Mouse (Mus musculus) Muller cell, postnatal 12 days (primary cell): ENCODE measurements around the gene Pla2g4e.
A peak's percentile ranks its signal among the peaks of the same experiment; 100 is the strongest.
"Not testable (repeated sequence)": the region's sequence is repeated elsewhere in the genome, so short reads cannot be mapped to it uniquely, and the experiment has no call there.

Source experiments
- DNase-seq: peaks from one replicate; pipeline ENCODE4 v3.0.0-alpha.2; 2015; ENCODE audit errors: inconsistent ontology term

Gene Pla2g4e

DNA sequence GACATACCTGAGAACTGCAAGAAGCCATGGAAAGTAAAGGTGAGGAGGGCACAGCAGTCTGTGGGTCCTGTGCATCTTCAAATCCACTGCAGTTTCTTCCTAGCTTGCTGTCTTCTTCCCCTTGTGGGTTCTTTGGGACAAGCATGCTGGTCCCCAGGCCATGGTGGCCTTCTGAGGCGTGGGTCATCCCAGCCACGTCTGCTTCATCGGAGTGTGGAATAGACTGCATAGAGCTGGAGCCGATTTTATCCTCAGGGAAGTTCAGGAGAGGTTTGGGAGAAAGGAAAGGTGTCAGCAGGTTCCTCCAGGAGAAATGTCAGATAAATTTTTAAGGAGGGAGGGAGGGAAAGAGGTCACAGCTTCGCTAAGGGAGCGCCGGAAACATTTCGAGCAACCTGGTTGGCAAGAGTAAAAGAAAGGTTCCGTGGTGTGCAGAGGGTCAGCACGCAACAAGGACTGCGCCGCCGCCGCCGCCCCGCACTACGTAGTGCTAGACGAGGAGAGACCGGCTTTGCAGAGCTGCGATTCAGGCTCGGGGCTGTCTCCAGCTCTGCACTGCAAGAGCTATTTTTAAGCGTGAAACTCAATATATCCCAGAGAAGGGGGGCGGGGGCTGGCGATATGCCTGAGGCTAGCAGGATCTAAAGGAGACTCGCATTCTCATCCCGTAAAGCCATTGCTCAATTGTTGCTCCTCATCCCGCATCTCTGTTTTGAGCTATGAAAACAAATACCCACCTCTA, at the start of gene Pla2g4e:
TSS of gene Pla2g4e (minus strand) at position 657 of the 742 bp plus-strand sequence.
- peak; percentile 60 for DNase-seq

DNA sequence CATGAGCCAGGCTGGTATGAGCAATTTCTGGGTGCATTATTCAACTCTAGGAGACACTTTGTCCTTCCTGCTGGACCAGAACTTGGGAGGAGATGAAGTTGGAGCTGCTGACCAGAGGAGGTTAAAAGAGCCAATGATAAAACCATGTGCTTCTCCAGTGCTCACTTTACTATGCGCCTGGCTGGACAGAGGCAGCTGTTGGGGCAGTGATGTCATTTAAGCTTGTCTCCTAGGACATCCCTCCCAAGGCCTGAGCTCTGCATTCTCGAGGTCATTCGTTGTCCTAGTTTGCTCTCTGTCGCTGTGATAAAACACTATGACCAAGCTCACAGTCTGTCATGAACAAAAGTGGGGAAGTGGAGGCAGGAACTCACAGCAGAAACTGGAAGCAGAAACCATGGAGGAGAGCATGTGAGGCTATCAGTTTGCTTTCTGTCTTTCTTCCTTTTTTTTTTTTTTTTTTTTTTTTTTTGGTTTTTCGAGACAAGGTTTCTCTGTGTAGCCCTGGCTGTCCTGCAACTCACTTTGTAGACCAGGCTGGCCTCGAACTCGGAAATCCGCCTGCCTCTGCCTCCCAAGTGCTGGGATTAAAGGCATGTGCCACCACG, 46.4 kb upstream of the Pla2g4e start:
- no peak for DNase-seq

DNA sequence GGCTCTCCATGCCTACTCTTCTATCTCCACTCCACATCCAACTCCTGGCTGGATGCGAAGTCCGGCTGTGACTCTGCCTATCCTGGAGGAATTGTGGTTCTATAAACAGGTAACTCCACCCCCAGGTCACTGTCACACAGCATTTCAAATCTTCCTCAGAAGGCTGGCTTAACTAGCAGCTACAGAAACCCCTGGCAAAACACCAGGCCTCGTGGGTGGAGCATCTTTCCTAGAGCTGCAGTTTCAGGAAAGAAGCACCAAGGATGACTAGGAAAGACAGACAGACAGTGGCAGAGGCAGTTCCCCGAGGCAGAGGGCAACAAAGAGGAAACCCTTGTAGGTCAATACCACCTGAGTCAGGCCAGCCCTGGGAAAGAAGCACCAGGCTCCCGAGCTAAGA, 43.9 kb upstream of the Pla2g4e start, which contains the start of gene Pla2g4d:
TSS of gene Pla2g4d (minus strand) at position 203 of the 400 bp plus-strand sequence.
- DNase-seq: no peak

DNA sequence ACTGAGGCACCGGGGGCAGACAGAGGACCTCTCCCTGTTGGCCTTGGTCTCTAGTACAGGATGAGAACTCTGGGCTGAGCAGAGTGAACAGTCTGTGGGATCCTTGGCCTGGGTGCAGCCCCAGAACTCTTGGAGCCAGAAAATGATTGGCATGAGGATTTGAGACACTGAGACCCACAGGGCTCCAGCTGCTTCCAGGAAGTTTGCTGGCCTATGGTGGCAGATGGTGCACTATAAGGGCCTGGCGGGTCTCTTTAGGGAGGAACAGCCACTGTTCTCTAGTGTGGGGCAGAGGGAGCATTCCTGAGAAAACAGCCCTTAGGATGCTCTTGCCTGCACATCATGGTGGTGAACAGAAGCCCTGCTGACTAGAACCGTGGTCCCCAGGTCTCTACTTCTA, 43.3 kb upstream of the Pla2g4e start:
- DNase-seq: no peak

DNA sequence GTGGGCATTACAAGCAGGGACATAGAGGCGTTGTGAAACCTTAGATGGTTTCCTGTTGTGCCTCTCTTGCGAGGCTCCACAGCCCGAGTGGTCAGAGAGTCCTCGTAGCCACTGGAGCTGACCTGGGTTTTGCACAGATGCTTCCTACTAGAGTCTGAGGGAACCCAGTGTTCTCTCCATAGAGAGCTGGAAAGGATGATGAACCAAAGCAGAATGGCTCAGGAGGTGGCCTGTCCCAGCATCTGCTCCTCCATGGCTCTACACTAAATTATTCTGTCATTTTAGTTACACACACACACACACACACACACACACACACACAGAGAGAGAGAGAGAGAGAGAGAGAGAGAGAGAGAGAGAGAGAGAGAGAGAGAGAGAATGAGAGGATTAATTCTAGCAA, 40.5 kb upstream of the Pla2g4e start:
- DNase-seq: no peak

DNA sequence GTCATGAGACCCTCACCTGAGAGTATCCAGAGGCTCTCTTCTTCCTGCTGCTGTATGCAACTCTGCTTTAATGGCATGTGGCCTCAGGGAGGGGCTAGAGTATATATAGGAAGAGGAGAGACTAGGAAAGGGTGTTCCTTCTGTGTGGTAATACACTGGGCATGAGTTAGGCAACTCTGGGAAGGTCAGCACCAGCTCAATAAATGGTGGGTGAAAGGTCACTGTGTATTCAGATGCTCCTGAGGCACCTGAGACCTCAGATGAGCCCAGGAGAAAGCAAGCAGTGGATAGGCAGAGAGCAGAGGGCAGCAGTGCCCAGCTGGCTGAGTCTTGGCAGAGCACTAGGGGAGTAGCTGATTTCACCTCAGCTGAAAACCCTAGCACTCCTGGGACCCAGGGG, 39.6 kb upstream of the Pla2g4e start:
- DNase-seq: no peak

DNA sequence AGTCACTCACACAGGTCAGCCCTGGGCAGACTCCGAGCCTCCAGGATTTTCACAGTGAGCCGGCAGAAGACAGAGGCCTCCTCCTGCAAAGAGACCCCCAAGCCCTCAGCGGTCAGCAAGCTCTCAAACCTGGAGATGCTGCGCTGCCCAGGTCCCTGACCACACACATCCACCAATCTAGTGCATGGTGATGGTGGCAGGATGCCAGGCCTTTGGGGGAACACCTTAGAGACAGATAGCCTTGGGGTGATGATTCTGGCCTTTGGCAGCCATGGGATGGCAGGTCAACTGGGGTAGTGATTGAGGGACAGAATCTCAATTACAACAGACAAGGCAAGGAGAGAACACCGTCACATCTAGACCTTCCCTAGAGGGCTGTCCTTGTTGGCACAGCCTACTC, 39.0 kb upstream of the Pla2g4e start:
- no peak for DNase-seq

DNA sequence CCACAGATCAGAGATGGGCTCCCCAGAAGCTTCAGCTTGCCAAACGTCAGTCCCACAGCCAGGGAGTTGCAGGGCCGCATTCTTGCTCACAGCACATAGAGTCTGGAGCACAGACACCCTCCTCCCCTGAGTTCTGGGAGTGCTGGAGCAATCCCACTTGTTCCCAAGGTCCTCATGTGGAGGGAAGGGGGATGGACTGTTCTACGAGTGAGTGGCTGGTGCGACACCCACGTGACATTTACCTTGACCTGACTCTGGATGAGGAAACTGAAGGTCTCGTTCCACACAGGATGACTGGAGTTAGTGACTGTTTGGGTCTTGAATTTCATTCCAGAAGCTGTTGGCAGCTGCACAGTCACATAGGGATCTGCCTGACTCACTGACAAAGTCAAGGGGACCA, 38.4 kb upstream of the Pla2g4e start:
- DNase-seq: no peak

DNA sequence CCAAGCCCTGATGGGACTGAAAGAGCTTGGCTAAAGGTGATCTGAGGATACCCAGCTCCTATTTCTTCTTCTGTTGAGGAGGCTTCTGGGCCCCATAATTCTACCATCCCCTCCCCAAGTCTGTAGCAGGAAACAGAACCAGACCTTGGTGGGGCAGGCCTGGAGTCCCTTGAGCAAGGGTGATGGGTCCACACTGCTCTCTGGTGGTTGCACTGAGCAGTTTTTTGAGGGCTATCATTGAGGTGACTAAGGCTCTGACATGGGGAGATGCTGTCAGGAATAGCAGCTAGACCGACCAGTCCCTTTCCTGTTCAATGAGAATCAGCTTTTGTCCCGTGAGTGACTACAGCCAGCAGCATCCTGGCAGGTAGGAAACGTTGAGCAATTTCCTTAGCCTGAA, 36.1 kb upstream of the Pla2g4e start:
- DNase-seq: no peak

DNA sequence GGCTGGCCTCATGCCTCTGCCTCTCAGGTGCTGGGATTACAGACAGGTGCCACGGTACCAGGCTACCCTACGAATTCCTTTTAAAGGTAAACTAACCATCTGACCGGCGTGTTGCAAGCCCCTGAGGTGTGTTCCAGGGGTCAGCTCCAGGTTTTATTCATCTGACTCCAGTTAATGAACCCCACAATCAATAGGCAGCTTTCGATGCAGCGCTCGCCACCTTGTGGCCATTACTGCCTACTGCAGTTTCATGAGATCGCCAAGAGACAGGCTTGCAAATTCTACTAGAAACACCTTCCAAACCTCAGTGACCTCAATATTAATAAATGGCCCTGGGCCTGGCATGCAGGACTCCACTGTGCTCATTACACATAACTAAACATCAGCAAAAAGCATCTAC, 34.8 kb upstream of the Pla2g4e start:
- peak; percentile 25 for DNase-seq

DNA sequence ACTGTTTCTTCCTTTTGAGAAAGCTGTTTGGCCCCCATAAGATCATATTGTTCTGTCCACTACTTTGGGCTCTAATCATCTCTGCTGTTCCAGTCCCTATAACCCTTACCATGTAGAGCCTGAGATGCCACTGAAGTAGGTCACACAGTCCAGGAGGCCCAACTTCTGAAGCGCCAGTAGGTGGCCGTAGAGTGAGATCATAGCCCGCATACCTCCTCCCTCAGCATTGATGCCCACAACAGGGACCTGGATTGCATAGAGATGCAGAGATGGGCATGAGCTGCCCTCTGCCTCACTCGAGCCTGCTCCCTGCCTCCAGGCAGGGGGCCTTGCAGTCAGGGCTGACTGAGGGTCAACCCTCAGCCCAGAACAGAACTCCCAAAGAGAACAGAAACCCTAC, 31.8 kb upstream of the Pla2g4e start:
- DNase-seq: no peak

DNA sequence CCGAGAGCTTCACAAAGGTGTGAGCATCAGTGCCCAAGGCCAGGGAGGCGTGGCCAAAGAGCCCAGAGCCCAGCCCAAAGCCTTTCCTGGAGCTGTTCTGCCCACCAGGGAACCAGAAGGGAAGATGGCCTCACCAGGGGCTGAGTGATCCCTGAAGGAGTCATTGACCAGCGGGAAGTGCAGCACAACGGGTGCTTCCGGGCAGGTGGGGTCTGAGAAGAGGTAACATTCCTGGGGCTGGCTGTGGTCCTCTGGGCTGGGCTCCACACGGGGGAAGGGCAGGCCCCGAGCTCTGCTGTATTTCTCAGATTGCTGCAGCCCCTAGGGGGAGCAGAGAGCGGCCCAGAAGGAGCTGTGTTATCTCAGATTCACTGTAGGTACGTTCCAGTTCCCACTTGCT, 23.5 kb upstream of the Pla2g4e start:
- no peak for DNase-seq

DNA sequence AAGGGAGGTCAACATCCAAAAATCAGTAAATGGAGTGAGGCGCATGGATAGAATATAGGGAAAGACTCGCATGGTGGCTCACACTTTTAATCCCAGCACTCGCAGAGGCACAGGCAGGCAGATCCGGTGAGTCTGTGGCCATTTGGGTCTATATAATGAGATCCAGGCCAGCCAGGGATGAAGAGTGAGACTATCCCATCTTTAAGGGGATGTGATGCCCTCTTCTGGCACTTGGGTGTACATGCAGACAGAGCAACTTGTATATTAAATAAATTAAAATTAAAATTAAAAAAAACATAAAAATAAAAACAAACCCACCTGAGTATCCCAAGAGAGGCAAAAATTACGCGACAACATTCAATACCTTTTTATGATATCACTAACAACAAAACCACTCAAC, 20.4 kb upstream of the Pla2g4e start:
- DNase-seq: no peak

DNA sequence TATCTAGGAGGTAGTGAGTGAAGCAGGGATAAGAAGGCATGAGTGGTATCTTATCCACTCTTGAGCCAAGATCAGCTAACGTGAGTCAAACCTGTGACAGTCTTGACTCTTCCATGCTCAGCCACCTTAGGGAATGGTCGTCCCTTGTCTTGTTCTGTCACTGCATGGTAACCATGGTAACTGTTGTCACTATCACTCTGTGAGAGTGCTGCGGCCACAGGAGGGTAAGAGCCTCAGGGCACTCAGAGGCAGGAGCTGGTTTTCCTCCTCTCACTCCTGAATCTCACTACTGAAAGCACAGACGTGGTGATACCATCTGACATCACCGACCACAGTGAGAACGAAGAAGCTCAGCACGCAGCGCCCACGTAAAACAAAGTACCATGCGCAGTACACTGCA, 19.7 kb upstream of the Pla2g4e start:
- no peak for DNase-seq

DNA sequence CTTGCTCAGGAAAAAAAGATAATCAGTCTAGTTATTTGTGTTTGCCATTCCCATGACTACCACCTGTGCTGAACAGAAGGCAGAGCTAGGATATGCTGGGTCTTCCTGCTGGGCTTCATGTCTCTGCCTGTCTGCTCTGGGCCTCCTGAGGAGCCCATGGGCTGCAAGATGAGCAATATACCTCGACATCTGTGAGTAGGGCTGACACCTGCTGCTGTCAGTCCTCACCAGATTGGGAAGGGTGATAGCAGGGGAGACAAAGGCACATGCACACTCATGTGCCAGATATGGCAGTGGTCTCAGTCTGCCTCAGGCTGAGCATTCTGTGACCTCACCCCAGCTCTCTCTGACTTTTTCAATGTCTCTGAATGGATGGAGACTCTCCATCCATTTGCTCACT, 17.7 kb upstream of the Pla2g4e start:
- no peak for DNase-seq

DNA sequence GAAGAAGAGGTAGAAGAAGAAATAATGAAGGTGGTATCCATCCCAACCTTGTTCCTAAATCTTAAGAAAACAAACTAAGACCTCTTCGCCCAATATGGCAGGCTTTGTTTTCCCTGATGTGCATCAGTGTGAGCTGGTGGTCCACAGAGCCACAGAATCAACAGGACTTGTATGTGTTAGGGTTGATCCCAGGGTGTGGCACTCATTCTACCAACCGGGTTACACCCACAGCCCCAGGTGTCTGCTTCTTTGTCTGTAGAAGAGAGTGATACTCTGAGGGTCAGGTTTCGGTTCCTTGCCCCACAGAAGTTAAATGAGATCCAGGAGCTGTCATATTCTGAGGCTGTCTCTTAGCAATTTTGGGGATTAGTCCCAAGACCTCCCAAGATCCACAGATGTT, 16.2 kb upstream of the Pla2g4e start:
- DNase-seq: no peak

DNA sequence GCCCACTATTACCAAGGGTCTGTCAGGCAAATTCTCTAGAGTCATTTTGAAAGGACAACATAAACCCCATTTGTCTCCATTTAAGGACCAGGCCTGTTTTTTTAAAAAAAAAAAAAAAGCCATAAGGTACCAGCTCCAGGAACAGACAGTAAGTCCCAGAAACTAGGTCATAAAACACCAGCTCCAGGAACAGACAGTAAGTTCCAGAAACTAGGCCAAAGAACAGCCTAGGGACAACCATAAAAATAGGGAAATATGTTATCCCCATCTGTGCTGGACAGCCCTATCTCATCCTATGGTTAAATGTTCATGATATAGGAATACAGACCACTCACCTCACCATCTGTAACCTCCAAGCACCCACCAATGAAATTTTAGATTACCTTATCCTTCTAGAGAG, 11.1 kb upstream of the Pla2g4e start:
- no peak for DNase-seq

DNA sequence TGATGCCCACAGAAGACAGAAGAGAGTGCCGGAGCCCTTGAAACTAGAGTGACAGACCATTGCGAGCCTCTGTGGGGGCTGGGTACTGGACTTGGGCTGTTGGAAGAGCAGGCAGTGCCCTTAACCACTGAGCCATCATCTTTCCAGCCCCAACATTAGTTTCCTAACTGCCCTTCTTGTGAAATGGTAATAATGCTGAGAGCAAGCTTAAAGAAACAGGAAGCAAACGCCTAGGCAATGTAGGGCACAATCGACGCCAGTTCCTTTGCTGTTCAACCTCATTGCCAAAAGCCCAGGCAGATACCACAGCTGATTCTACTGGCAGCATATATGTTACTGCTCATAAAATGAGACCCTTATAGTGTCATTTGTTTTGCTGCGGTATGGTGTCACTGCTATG, 7.5 kb upstream of the Pla2g4e start:
- DNase-seq: no peak

DNA sequence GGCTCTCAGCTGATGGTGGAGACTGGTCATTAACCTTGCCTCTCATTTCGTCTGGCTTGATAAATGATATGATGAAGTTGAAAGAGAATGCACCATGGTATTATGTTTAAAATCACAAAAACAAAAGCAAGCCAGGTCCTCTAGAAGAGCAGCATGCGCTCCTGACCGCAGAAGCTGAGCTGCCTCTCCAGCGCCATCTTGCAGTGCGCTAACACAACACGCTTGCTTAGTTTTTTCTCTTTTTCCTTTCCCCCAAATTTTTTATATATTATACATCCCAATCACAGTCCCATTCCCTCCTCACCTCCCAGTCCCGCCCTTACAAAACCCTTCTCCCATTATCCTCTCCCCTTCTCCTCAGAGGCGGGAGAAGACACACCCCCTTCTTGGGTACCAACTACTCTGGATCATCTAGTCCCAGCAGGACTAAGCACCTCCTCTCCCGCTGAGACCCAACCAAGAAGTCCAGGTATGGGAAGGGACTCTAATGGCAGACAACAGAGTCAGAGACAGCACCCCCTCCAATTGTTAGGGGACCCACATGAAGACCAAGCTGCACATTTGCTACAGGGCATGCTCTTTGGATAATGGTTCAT, 384 bp upstream of the Pla2g4e start:
- no peak for DNase-seq

DNA sequence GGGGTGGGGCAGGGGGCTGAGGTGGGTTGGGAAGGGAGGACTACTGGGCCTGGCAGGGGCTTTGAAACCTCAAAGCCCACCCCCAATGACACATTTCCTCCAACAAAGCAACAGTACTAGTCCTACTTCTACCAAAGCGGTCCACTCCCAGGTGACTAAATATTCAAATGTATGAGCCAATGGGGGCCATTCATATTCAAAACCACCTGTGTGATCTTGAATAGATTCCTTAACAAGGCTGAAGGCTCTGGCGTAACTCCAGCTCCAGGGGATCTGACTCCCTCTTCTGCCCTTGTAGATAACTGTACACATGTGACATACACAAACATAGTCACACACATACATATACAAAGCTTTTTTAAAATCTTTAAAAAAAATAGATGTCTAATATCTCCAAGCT, 1.1 kb downstream of the Pla2g4e start:
- no peak for DNase-seq

DNA sequence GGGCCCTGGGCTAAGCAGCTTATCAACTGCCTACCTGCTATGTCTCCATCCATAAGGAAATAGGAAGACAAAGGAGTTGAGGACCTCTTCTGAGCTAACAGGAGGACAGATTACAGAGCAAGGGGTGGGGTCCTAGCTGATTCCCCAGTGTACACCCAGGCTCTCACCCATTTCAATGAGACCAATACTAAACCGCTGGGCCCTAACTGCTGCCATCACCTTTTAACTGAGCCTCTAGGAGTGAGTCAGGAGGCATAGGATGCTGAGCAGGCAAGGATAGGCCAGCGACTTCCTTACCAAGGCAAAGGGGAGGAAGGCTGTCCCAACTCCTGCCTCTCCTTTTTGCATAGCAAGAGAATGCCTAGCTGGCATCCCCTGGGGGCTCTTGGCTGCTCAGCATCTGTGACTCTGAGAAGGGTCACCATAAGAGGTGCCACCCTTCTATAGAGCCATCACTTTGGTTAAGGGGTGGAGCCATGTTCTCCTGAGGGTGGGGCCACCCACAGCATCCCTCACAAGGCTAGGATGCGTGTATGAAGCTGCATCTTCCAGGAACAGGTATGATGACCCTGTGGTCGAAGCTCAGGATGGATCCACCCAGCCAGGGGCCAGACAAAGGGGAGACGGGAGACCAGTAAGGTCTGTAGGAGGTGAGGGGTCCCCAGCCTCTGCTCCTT, 2.2 kb downstream of the Pla2g4e start:
- no peak for DNase-seq

DNA sequence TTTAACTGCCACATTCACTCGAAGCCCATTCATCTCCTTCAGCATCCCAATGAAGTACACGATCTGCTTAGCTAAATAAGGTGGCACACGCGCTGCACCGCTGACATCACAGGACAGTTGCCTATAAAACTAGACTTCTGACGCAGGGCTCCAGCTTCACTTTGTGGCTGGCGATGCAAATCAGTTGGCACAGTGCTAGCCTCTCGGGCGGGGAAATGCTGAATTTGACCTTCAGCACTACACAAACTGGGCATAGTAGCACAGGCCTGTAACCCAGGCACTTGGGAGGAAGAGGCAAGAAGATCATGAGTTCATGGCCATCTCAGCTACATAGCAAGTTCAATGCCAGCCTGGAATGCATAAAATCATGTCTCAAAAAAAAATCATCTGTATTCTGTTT, 6.4 kb downstream of the Pla2g4e start:
- not testable (repeated sequence) for DNase-seq

DNA sequence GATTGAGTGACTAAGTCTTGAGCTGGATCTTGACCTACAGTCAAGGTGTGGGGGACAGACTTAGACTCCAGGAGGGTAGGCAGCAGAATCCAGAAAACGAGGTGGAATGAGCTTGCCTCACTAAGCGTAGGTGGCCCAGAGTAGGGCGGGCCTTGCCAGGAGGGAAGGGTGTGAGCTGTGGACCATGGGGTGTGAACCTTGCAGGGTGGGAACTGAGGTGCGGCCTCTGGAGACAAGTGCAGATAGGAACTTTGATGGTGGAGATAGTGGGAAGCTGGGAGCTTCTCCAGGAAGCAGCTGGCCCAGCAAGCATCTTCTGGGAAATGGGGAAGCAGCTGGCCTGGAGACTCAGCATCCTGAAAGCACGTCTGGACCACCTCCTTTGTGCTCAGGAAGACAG, 7.4 kb downstream of the Pla2g4e start:
- DNase-seq: no peak
